Mouse (Mus musculus) frontal cortex, postnatal 14 days (tissue): ENCODE measurements around the gene Gm10135.
"Not testable (repeated sequence)": the region's sequence is repeated elsewhere in the genome, so short reads cannot be mapped to it uniquely, and the experiment has no call there.

Experiments
- DNase-seq, 2 experiments: peaks; one replicate each; pipeline ENCODE4 v3.0.0; 2022; ENCODE audit warnings: low spot score in 2 of 2

Gm10135 gene

GRCm38 (mm10) chr5:72974602-72975001 is at the start of gene Gm10135:
Gene Gm10135 (minus strand): TSS chr5:72974702.
- no peak for DNase-seq

GRCm38 (mm10) chr5:73023801-73024200 is 49.3 kb upstream of the Gm10135 start:
- no peak for DNase-seq

- DNase-seq: no peak
Measured at GRCm38 (mm10) chr5:73014745-73015144, 40.2 kb upstream of the Gm10135 start.

GRCm38 (mm10) chr5:73013611-73014287 is 39.2 kb upstream of the Gm10135 start:
- DNase-seq: not testable (repeated sequence)

- not testable (repeated sequence) for DNase-seq
Measured at GRCm38 (mm10) chr5:73012884-73013610, 38.5 kb upstream of the Gm10135 start.

- DNase-seq: not testable (repeated sequence)
Measured at GRCm38 (mm10) chr5:73011806-73012205, 37.3 kb upstream of the Gm10135 start.

GRCm38 (mm10) chr5:73008230-73008629 is 33.7 kb upstream of the Gm10135 start:
- DNase-seq: not testable (repeated sequence)

GRCm38 (mm10) chr5:73007582-73007959 is 33.1 kb upstream of the Gm10135 start:
- no peak for DNase-seq

- no peak for DNase-seq
Measured at GRCm38 (mm10) chr5:73006784-73007581, 32.5 kb upstream of the Gm10135 start, which contains the start of gene Slc10a4. Gene Slc10a4 (plus strand): TSS chr5:73006883.

GRCm38 (mm10) chr5:73004046-73004445 is 29.5 kb upstream of the Gm10135 start:
- DNase-seq: no peak

GRCm38 (mm10) chr5:72998546-72998945 is 24.0 kb upstream of the Gm10135 start:
- DNase-seq: not testable (repeated sequence)

- no peak for DNase-seq
Measured at GRCm38 (mm10) chr5:72995379-72995778, 20.9 kb upstream of the Gm10135 start.

GRCm38 (mm10) chr5:72994928-72995327 is 20.4 kb upstream of the Gm10135 start:
- no peak for DNase-seq

GRCm38 (mm10) chr5:72994424-72994823 is 19.9 kb upstream of the Gm10135 start:
- no peak for DNase-seq

GRCm38 (mm10) chr5:72992474-72992873 is 18.0 kb upstream of the Gm10135 start:
- no peak for DNase-seq

GRCm38 (mm10) chr5:72989756-72990155 is 15.3 kb upstream of the Gm10135 start:
- DNase-seq: no peak

GRCm38 (mm10) chr5:72987786-72988185 is 13.3 kb upstream of the Gm10135 start:
- DNase-seq: no peak

- DNase-seq: no peak
Measured at GRCm38 (mm10) chr5:72984091-72984490, 9.6 kb upstream of the Gm10135 start.

- no peak for DNase-seq
Measured at GRCm38 (mm10) chr5:72976539-72976938, 2.0 kb upstream of the Gm10135 start.

- no peak for DNase-seq
Measured at GRCm38 (mm10) chr5:72975996-72976395, 1.5 kb upstream of the Gm10135 start.

- DNase-seq: no peak
Measured at GRCm38 (mm10) chr5:72972934-72973333, 1.6 kb downstream of the Gm10135 start.

- DNase-seq: no peak
Measured at GRCm38 (mm10) chr5:72972435-72972834, 2.1 kb downstream of the Gm10135 start.
